ENCODE assay signal across 29 mouse cellular contexts in genomic region chr17:81394124-81394523, GRCm38 (mm10). TPM values are rescaled to one million over a fixed set of nuclear protein-coding genes. Genes with fewer than 3 reads are reported as not detected.
DNase-seq lines count a peak whose midpoint lies in the region; ATAC-seq and TF ChIP-seq lines count a peak whose summit lies in the region.
"Had no signal": no experiment of that assay in that cellular context is flagged by ENCODE, and none has a peak within 500 bp of the region (broad histone marks: within the 10 kb centered on the region; RNA-seq: fewer than 3 reads in every experiment).

No protein-coding gene starts in this region.

- 59% methylated on average over 2 of the region's 2 CpGs for WGBS in kidney, adult 2 months
- 21% methylated on average over 2 of the region's 2 CpGs for WGBS in midbrain, embryonic 15.5 days
- WGBS in midbrain, embryonic 10.5 days: 36% methylated on average over 2 of the region's 2 CpGs

- TF ChIP-seq CTCF in kidney, adult 2 months (conservative IDR thresholded peaks at IDR 0.05; ENCODE audit: insufficient read depth, insufficient read length, low read depth, low read length): no peak

- H3K4me3 ChIP-seq in kidney, adult 2 months (ENCODE audit: insufficient read depth, low read depth, low read length): no peak overlapping the region
- H3K4me3 ChIP-seq in midbrain, embryonic 15.5 days: no peak overlapping the region
- H3K4me3 ChIP-seq in midbrain, embryonic 10.5 days: no peak overlapping the region
- H3K4me3 ChIP-seq: embryonic facial prominence, embryonic 15.5 days; erythroblast, embryonic 14.5 days; forebrain, embryonic 10.5 days; gastrocnemius, adult 2 months; heart, embryonic 10.5 days; heart, embryonic 15.5 days; hindbrain, embryonic 10.5 days; hindbrain, embryonic 15.5 days had no signal

- peak; percentile 68 for DNase-seq in heart, adult 11 months
- no peak for DNase-seq in heart, adult 8-10 months (ENCODE audit: low spot score)
- peak; percentile 25 for DNase-seq in kidney, adult 2 months
- no peak for DNase-seq in kidney, postnatal 14 days
- no peak for DNase-seq in midbrain, embryonic 10.5 days (ENCODE audit: low spot score)
- peak; percentile 6 for DNase-seq in hindlimb bud, embryonic 11.5 days (ENCODE audit: extremely low spot score, low read depth, low spot score)
- no peak for DNase-seq in B cell, adult 2 months
- DNase-seq: adrenal gland, postnatal 14 days; cerebellum, adult 18-20 months; cerebellum, adult 9-11 months; cerebellum, postnatal 36 days; gastrocnemius, adult 2 months; gastrocnemius, postnatal 25 days had no signal

- no peak overlapping the region for H3K27ac ChIP-seq in kidney, adult 2 months (ENCODE audit: insufficient read depth, low read depth, low read length)
- H3K27ac ChIP-seq in midbrain, embryonic 15.5 days: 0 out of 2 replicates have a peak overlapping the region, but pooled peaks have one; percentile 29
- no peak overlapping the region for H3K27ac ChIP-seq in midbrain, embryonic 10.5 days (replicated peaks)
- H3K27ac ChIP-seq: embryonic facial prominence, embryonic 15.5 days; forebrain, embryonic 10.5 days; gastrocnemius, adult 2 months; heart, embryonic 10.5 days; heart, embryonic 15.5 days; hindbrain, embryonic 10.5 days; hindbrain, embryonic 15.5 days had no signal

- H3K9ac ChIP-seq in midbrain, embryonic 15.5 days: no peak overlapping the region
- H3K9ac ChIP-seq: embryonic facial prominence, embryonic 15.5 days; heart, embryonic 15.5 days; hindbrain, embryonic 15.5 days had no signal

- peak; percentile 72 for ATAC-seq in midbrain, embryonic 15.5 days (replicated peaks)
- ATAC-seq: activated CD4-positive, CD25-positive, alpha-beta regulatory T cell, adult 4 months; forebrain, embryonic 14.5 days; Patski had no signal

- H3K4me1 ChIP-seq in kidney, adult 2 months (ENCODE audit: control insufficient read depth, insufficient read depth, low read length): peaks cover 3% of the 10 kb centered on the region
- peaks cover 6% of the 10 kb centered on the region; the same call in 1 of the 2 replicates for H3K4me1 ChIP-seq in midbrain, embryonic 15.5 days
- H3K4me1 ChIP-seq in midbrain, embryonic 10.5 days: no peaks in the 10 kb centered on the region
- H3K4me1 ChIP-seq: embryonic facial prominence, embryonic 15.5 days; heart, embryonic 10.5 days had no signal

- H3K9me3 ChIP-seq in midbrain, embryonic 15.5 days: no peaks in the 10 kb centered on the region
- no peaks in the 10 kb centered on the region for H3K9me3 ChIP-seq in midbrain, embryonic 10.5 days (replicated peaks)
- H3K9me3 ChIP-seq: embryonic facial prominence, embryonic 15.5 days; forebrain, embryonic 10.5 days; heart, embryonic 10.5 days; heart, embryonic 15.5 days; hindbrain, embryonic 10.5 days; hindbrain, embryonic 15.5 days had no signal

- no peaks in the 10 kb centered on the region for H3K27me3 ChIP-seq in kidney, adult 2 months (replicated peaks; ENCODE audit: control insufficient read depth, insufficient read depth, low read length)
- H3K27me3 ChIP-seq in midbrain, embryonic 15.5 days (replicated peaks): no peaks in the 10 kb centered on the region
- H3K27me3 ChIP-seq in midbrain, embryonic 10.5 days (ENCODE audit: low read depth, poor library complexity, severe bottlenecking): no peaks in the 10 kb centered on the region
- H3K27me3 ChIP-seq: CH12.LX; embryonic facial prominence, embryonic 15.5 days; heart, embryonic 15.5 days; hindbrain, embryonic 15.5 days had no signal

- TF ChIP-seq POLR2A in kidney, adult 2 months (IDR thresholded peaks at IDR 0.05; ENCODE audit: low read depth, low read length): no peak

- H3K4me2 ChIP-seq in midbrain, embryonic 15.5 days: no peak overlapping the region
- H3K4me2 ChIP-seq: embryonic facial prominence, embryonic 15.5 days; heart, embryonic 15.5 days; hindbrain, embryonic 15.5 days had no signal

- no peaks in the 10 kb centered on the region for H3K36me3 ChIP-seq in kidney, adult 2 months (ENCODE audit: control insufficient read depth, insufficient read depth, low read length)
- H3K36me3 ChIP-seq in midbrain, embryonic 15.5 days (replicated peaks): no peaks in the 10 kb centered on the region
- H3K36me3 ChIP-seq in midbrain, embryonic 10.5 days: no peaks in the 10 kb centered on the region
- H3K36me3 ChIP-seq: embryonic facial prominence, embryonic 15.5 days; forebrain, embryonic 10.5 days; hindbrain, embryonic 10.5 days; hindbrain, embryonic 15.5 days had no signal

RNA-seq across cellular contexts. Expression of gene Gm11096, which starts 47.4 kb away (rescaled TPM):
- total RNA-seq in heart, adult 8-10 months (2022): not detected
- polyA plus RNA-seq in kidney, adult 2 months (2012; rRNA removed): not detected in 2 replicates
- polyA plus RNA-seq in midbrain, embryonic 15.5 days (2015; fragmentation: Nextera tagmentation; extraction: Ambion mirVana): not detected in 2 replicates
- not detected in 2 replicates for polyA plus RNA-seq in midbrain, embryonic 10.5 days (2016; fragmentation: Nextera tagmentation; extraction: Ambion mirVana)
- total RNA-seq: adrenal gland, adult 18-20 months; adrenal gland, postnatal 14 days; CH12.LX; gastrocnemius, adult 2 months; gastrocnemius, postnatal 25 days; granulocyte monocyte progenitor cell, adult 5-6 weeks; heart, postnatal 25 days had no signal
- polyA plus RNA-seq: activated CD4-positive, CD25-positive, alpha-beta regulatory T cell, adult 4 months; embryonic facial prominence, embryonic 11.5 days; embryonic facial prominence, embryonic 15.5 days; erythroblast, embryonic 14.5 days; forebrain, embryonic 10.5 days; forebrain, embryonic 14.5 days; heart, embryonic 10.5 days; heart, embryonic 15.5 days; hindbrain, embryonic 10.5 days; hindbrain, embryonic 15.5 days; Patski had no signal

Comparison
In these comparisons a context has a peak if more than half of its experiments do, and no peak if none do; other contexts are left out.
1. DNase-seq: peak in heart, adult 11 months (single experiment), kidney, adult 2 months (single experiment) and hindlimb bud, embryonic 11.5 days (single experiment); none in heart, adult 8-10 months (single experiment), kidney, postnatal 14 days (single experiment), midbrain, embryonic 10.5 days (single experiment) and B cell, adult 2 months (0 of 2).